Mouse (Mus musculus): Measurements from ENCODE around the gene Bcl7b.

DNA sequence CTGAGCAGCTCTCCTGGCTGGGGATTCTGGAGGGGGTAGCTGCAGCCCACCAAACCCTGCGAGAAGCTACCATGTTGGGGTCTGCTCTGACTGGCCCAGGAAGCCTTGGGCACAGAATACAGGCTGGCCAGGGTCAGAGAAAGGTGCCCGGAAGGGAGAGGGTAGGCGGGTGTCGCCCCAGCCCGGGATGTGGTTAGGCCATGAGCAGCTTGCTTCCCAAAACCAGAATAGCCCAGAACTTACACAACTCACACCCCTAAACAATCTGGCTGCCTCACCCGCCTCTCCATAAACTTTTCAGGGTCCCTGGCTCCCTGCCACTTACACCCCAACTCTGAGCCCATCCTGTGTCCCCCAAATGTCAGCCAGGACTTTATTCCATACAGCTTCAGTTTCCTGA is 40.4 kb upstream of the Bcl7b start:
- TF ChIP-seq CTCF (IDR thresholded peaks at IDR 0.05; ENCODE audit: borderline replicate concordance, insufficient read depth, low read length): no peak
- no peak for TF ChIP-seq POLR2A (IDR thresholded peaks at IDR 0.05; ENCODE audit: low read depth, low read length)
